Mouse (Mus musculus): ENCODE results near the gene Skap1. TPM values are rescaled to one million over a fixed set of nuclear protein-coding genes. Genes with fewer than 3 reads are reported as not detected.

Skap1 gene
- polyA plus RNA-seq (2012; rRNA removed) = 0.96 and 0.98 TPM in 2 replicates

DNA sequence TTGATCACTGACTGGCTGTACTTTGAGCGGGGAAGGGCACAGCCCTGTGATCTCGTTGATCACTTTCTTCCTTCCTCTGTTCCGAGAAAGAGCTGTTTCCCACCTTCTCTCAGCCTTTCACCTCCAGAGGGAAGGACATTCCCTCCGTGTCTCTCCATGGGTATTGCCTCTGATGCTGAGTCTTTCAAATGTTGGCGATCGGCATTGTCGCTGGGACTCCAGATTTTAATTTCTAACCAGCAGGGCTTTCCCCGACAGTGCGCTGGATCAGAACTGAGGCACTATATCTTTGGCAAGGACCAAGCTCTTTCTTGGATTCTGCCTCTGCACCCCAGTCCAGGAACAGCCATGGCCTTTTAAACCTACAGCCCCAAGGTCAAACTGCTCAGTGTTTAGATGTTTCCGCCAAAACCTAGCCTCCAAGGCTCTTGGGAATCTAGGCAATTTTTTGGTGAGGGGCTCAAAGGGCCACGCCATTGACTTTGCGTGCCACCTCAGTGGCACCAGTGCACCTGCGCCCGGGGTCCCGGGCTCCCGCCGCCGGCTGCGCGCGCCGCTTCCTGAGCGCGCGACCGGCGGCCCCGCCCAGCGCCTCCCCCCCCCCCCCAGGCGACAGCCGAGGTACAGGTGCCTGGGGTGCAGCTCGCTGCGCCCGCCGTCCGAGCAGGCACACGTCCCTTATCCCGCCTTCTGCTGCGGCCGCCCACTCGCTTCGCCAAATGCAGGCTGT lies at the start of gene Skap1:
Gene Skap1, plus strand, starts transcription at position 608 of the 730 bp plus-strand sequence.

DNA sequence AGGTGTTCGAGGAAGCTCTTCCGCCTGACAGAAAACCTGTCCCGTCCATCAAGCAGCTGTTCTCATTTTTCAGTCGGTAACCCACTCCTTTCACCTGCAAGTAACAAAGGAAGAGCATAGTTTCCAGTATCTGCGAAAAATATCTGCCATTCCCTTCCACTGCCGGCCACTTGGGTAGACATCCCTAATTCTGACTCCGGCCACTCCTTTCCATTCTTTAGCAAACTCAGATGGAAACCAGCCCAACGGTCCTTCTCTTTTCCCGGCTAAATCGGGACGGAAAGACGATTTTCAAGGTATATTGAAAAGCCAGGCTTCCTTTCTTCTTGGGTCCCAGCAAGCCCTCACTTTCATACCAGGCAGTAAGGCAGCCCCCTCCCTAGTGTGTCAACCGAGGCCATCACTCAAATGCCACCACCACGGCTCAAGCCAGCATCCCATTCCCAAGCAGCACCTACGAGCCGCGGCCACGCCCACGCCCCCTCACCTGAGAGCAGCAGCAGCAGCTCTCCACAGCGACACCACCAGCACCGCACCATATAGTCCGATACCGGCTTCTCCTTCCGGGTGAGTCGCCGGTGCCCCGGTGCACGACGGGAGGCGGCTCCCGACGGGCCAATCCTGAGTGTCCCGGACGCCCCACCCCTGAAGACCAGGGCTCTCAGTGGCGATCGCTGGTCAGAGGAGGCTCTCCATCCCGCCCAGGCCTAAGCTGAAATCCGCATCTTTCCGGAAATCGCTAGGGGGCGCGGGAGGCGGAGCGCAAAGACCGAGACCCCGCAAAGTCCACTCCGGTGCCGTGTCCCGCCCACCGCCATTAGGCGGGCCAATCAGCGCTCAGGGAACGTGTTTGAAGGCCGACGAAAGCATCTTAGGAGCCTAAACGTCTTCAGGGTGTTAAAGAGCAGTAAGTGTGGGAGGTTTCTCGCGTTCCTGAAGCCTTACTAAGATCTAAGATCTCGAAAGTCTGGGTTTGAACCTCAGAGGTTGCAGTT lies 312.9 kb downstream of the Skap1 start, which contains the start of gene Snx11:
Gene Snx11, minus strand, starts transcription at position 592 of the 995 bp plus-strand sequence.

DNA sequence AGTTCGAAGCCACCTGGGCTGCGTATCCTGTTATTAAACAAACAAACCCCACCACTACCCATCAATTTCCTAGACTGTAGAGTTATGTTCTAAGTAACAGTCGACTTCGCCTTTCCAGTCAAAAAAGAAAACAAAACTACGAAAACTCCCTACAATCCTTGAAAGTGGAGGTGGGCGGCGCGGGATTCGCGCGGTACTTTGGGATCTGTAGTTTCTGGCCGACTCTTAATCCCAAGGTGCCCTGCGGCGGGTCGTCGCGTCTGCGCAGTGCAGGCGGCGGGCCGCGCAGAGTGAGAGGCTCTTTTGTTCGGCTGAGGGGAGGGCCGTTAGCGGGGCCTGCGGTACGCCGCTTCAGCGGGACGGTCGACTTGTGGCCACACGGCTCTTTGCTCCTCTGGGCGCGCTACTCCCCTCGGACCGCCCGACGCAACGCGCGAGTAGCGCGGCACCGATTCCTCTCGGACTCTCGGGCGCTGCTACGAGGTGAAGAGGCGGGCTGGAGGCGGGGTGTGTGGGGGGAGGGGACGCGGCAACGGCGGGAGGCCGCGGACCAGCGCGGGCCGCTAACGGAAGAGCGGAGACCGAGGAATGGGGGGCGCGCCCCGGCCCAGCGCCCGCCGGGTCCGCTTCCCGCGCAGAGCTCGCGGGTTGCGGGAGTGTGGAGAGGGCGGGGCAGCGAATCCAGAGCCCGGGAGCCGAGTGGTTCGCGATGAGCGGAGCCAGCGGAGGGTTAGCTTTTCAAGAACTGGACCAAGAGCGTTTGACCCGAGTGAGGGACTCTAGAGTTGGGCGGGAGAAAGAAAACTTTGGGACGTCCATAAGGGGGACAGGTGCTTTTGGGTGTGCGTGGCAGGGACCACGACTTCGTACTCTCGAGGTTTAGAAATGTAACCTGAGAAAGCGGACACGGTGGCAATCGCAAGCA lies 324.7 kb downstream of the Skap1 start, which contains the start of gene Cbx1:
Gene Cbx1, plus strand, starts transcription at position 257 of the 925 bp plus-strand sequence.

Other genes with a start within 250 kb of the Skap1 start
- 0.19 and 33.6 TPM in 2 replicates for gene Hoxb9, start 193.1 kb upstream of the Skap1 start, polyA plus RNA-seq (2012; rRNA removed)
- 0.85 and 34.6 TPM in 2 replicates for gene Hoxb8, start 182.7 kb upstream of the Skap1 start, polyA plus RNA-seq (2012; rRNA removed)
- gene Hoxb7, start 178.0 kb upstream of the Skap1 start, polyA plus RNA-seq (2012; rRNA removed) = 1.5 and 10.7 TPM in 2 replicates
- 1.6 and 25.5 TPM in 2 replicates for gene Hoxb6, start 172.1 kb upstream of the Skap1 start, polyA plus RNA-seq (2012; rRNA removed)
- 0.56 and 17.7 TPM in 2 replicates for gene Hoxb5, start 161.3 kb upstream of the Skap1 start, polyA plus RNA-seq (2012; rRNA removed)
- 1.6 and 11.1 TPM in 2 replicates for gene Hoxb4, start 146.3 kb upstream of the Skap1 start, polyA plus RNA-seq (2012; rRNA removed)
- gene Hoxb3, start 141.3 kb upstream of the Skap1 start, polyA plus RNA-seq (2012; rRNA removed) = 2.1 and 37.0 TPM in 2 replicates
- 2.4 and 26.0 TPM in 2 replicates for gene Hoxb2, start 114.1 kb upstream of the Skap1 start, polyA plus RNA-seq (2012; rRNA removed)
- gene Hoxb1, start 98.8 kb upstream of the Skap1 start, polyA plus RNA-seq (2012; rRNA removed) = 0.17 and 0.84 TPM in 2 replicates

All from central nervous system, embryonic 11.5 days (tissue).